Mouse (Mus musculus) lung, adult 2 months (tissue): ENCODE data around the gene 1700017B05Rik. TPM values are rescaled to one million over a fixed set of nuclear protein-coding genes. Genes with fewer than 3 reads are reported as not detected.

ENCODE experiments used
- DNase-seq: peaks from one replicate; pipeline ENCODE4 v3.0.0; 2022
- H3K4me1 ChIP-seq: fragments of 200-500 bp; 2 replicates; pipeline ENCODE4 v1.6.1; 2011; ENCODE audit warnings: low read length; ENCODE audit not compliant: control insufficient read depth, insufficient read depth
- H3K4me3 ChIP-seq: fragments of 200-500 bp; replicated peaks from 2 replicates; pipeline ENCODE3; 2011; ENCODE audit warnings: low read depth, mild to moderate bottlenecking, control low read depth, low read length; ENCODE audit errors: extremely low read depth
- CTCF ChIP-seq: fragments of 200-500 bp; IDR thresholded peaks from 2 replicates; pipeline ENCODE4 v1.5.1; 2011; ENCODE audit warnings: mild to moderate bottlenecking, low read length, control low read depth; ENCODE audit not compliant: insufficient read depth
- POLR2A ChIP-seq: fragments of 200-500 bp; IDR thresholded peaks from 2 replicates; pipeline ENCODE4 v1.6.1; 2011; ENCODE audit warnings: low read depth, mild to moderate bottlenecking, control low read depth, low read length, borderline replicate concordance; ENCODE audit errors: extremely low read depth
- WGBS: fragments of 180-500 bp; shearing (Covaris S2); methylation state at CpG from one replicate; pipeline ENCODE4 v1.1.7; 2018; 5-methylcytosine and 5-hydroxymethylcytosine counted together
- polyA plus RNA-seq: library from polyadenylated mRNA; depleted of rRNA; stranded (reverse); fragments of >200 nt; gene quantifications from 2 replicates; pipeline ENCODE4 v1.2.3, GENCODE M21; 2012

1700017B05Rik gene
- polyA plus RNA-seq, 1 experiment = 12.5 TPM

- TF ChIP-seq CTCF (no peak), POLR2A (no peak)
- 79% methylated on average over 5 of the region's 5 CpGs for WGBS
- DNase-seq = no peak
- no peaks in the 10 kb centered on the region for H3K4me1 ChIP-seq
- no peak overlapping the region for H3K4me3 ChIP-seq
These were observed 24.7 kb downstream of the 1700017B05Rik start for GRCm38 (mm10) chr9:57237705-57238104.

- TF ChIP-seq CTCF (no peak), POLR2A (no peak)
- Histone ChIP-seq H3K4me3 (no peak within 1 kb of the TSS), H3K4me1 (no peaks in the 10 kb centered on the region)
- DNase-seq = no peak
- 81% methylated on average over 2 of the region's 2 CpGs for WGBS
These were observed 26.2 kb downstream of the 1700017B05Rik start, which contains the start of gene Trcg1 for GRCm38 (mm10) chr9:57236256-57236655. Gene Trcg1, plus strand, starts transcription at chr9:57236556.

GRCm38 (mm10) chr9:57233767-57234166 lies 28.6 kb downstream of the 1700017B05Rik start:
- Histone ChIP-seq H3K4me3 (no peak overlapping the region), H3K4me1 (0 out of 2 replicates have a peak, but pooled peaks cover 2% of the 10 kb centered on the region)
- no peak for TF ChIP-seq CTCF
- TF ChIP-seq POLR2A = no peak
- DNase-seq = no peak
- WGBS = 80% methylated on average over 3 of the region's 3 CpGs

GRCm38 (mm10) chr9:57233142-57233541 lies 29.3 kb downstream of the 1700017B05Rik start:
- no peak for DNase-seq
- H3K4me3 ChIP-seq = no peak overlapping the region

GRCm38 (mm10) chr9:57232341-57232940 lies 30.0 kb downstream of the 1700017B05Rik start:
- Histone ChIP-seq H3K4me1 (0 out of 2 replicates have a peak, but pooled peaks cover 2% of the 10 kb centered on the region), H3K4me3 (no peak overlapping the region)
- no peak for DNase-seq
- TF ChIP-seq CTCF = no peak
- TF ChIP-seq POLR2A = no peak
- WGBS = 82% methylated on average over 5 of the region's 5 CpGs

More at GRCm38 (mm10) chr9:57233142-57233541, 29.3 kb downstream of the 1700017B05Rik start:
- 59% methylated on average over 6 of the region's 6 CpGs for WGBS
- H3K4me1 ChIP-seq = 0 out of 2 replicates have a peak, but pooled peaks cover 2% of the 10 kb centered on the region
- TF ChIP-seq CTCF = no peak
- TF ChIP-seq POLR2A = no peak

GRCm38 (mm10) chr9:57231536-57232255 lies 30.7 kb downstream of the 1700017B05Rik start:
- 63% methylated on average over 8 of the region's 8 CpGs for WGBS
- Histone ChIP-seq H3K4me3 (no peak overlapping the region), H3K4me1 (0 out of 2 replicates have a peak, but pooled peaks cover 2% of the 10 kb centered on the region)
- TF ChIP-seq CTCF = no peak
- TF ChIP-seq POLR2A = no peak
- no peak for DNase-seq

GRCm38 (mm10) chr9:57230146-57230783 lies 32.1 kb downstream of the 1700017B05Rik start:
- no peak overlapping the region for H3K4me3 ChIP-seq
- DNase-seq = no peak
- no peak for TF ChIP-seq POLR2A
- no peak for TF ChIP-seq CTCF
- WGBS = 66% methylated on average over 9 of the region's 9 CpGs
- 0 out of 2 replicates have a peak, but pooled peaks cover 2% of the 10 kb centered on the region for H3K4me1 ChIP-seq

- TF ChIP-seq CTCF = no peak
- no peak for TF ChIP-seq POLR2A
- Histone ChIP-seq H3K4me3 (no peak overlapping the region), H3K4me1 (0 out of 2 replicates have a peak, but pooled peaks cover 2% of the 10 kb centered on the region)
- 68% methylated on average over 4 of the region's 4 CpGs for WGBS
- DNase-seq = no peak
These were observed 32.7 kb downstream of the 1700017B05Rik start for GRCm38 (mm10) chr9:57229726-57230125.

- Histone ChIP-seq H3K4me1 (0 out of 2 replicates have a peak, but pooled peaks cover 2% of the 10 kb centered on the region), H3K4me3 (no peak overlapping the region)
- no peak for DNase-seq
- TF ChIP-seq POLR2A (no peak), CTCF (no peak)
- 67% methylated on average over 4 of the region's 4 CpGs for WGBS
These were observed 34.2 kb downstream of the 1700017B05Rik start for GRCm38 (mm10) chr9:57228186-57228585.
